Comparison of ENCODE assay signal across 7 mouse cellular contexts in the genomic region with DNA sequence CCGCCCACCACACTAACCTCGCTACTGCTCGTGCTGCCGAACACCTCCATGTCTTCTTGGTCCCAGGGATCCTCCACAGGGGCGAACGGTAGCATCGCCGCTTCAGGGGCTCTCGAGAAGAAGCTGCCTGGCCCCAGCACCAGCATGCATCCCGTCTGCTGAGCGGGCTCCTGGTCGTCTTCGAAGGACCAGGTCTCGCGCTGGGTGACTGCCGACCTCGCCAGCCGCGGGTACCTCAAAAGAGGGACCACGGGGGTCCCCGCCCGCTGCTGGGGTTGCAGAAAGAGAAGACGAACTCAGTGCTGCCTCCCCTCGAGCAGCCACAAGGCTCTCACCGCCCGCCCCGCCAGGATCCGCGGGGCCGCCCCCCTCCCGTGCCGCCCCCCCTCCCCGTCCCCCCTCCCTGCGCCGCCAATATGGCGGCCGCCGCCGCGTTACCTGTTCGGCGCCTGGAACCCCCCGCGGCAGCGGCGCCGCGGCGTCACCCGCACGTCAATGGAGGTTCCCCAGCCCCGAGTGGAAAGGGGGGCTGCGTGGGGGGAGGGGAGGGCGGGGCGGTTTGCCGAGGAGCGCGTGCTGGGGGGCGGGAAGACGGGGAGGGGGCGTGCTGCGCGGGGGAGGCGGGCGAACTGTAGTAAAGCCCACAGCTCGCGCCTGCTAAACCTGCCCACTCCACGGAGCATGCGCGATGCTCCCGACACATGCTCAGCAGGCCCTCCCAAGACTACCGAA.
A peak's percentile ranks its signal among the peaks of the same experiment; 100 is the strongest.
DNase-seq lines count a peak whose midpoint lies in the region; ATAC-seq and TF ChIP-seq lines count a peak whose summit lies in the region.

No protein-coding gene starts in this region.

- intact Hi-C loops in left cerebral cortex, postnatal 36 days (cut with DNase I), result no loop called here

- H3K36me3 ChIP-seq in intestine, embryonic 14.5 days (ENCODE audit: control insufficient read depth, insufficient read depth, low read length), result no peaks in the 10 kb centered on the region
- no peaks in the 10 kb centered on the region for H3K36me3 ChIP-seq in midbrain, embryonic 10.5 days

- ATAC-seq in intestine, embryonic 14.5 days (replicated peaks; ENCODE audit: low FRiP score, low TSS enrichment, low read depth), result peak; percentile 94

- H3K4me2 ChIP-seq in intestine, embryonic 14.5 days (ENCODE audit: low read length), result peak overlapping the region; percentile 49

- no peak for TF ChIP-seq CTCF in cerebellum, adult 2 months (IDR thresholded peaks at IDR 0.05; ENCODE audit: borderline replicate concordance, insufficient read depth, low read depth, low read length)

- peak overlapping the region; percentile 68 for H3K4me3 ChIP-seq in cerebellum, adult 2 months (replicated peaks; ENCODE audit: insufficient read depth, low read depth, low read length)
- peak overlapping the region; percentile 51 for H3K4me3 ChIP-seq in intestine, embryonic 14.5 days (ENCODE audit: low read depth, low read length)
- H3K4me3 ChIP-seq in midbrain, embryonic 10.5 days, result peak overlapping the region; percentile 68

- no peak for TF ChIP-seq POLR2A in cerebellum, adult 2 months (IDR thresholded peaks at IDR 0.05; ENCODE audit: borderline replicate concordance, insufficient read depth, low read length)

- 12% methylated on average over 45 of the region's 72 CpGs for WGBS in cerebellum, adult 2 months
- WGBS in intestine, embryonic 14.5 days, result 12% methylated on average over 30 of the region's 72 CpGs
- 20% methylated on average over 43 of the region's 72 CpGs for WGBS in midbrain, embryonic 10.5 days

- H3K4me1 ChIP-seq in cerebellum, adult 2 months (ENCODE audit: control insufficient read depth, insufficient read depth, low read length), result no peaks in the 10 kb centered on the region
- H3K4me1 ChIP-seq in intestine, embryonic 14.5 days (replicated peaks; ENCODE audit: control insufficient read depth, insufficient read depth, low read length), result no peaks in the 10 kb centered on the region
- no peaks in the 10 kb centered on the region for H3K4me1 ChIP-seq in midbrain, embryonic 10.5 days

- H3K9me3 ChIP-seq in intestine, embryonic 14.5 days (ENCODE audit: control insufficient read depth, low read length), result no peaks in the 10 kb centered on the region
- H3K9me3 ChIP-seq in midbrain, embryonic 10.5 days (replicated peaks), result no peaks in the 10 kb centered on the region

- H3K27ac ChIP-seq in cerebellum, adult 2 months (ENCODE audit: insufficient read depth, low read length), result 0 out of 2 replicates have a peak overlapping the region, but pooled peaks have one; percentile 36
- peak overlapping the region; percentile 54; the same call in 1 of the 2 replicates for H3K27ac ChIP-seq in intestine, embryonic 14.5 days (ENCODE audit: low read depth)
- H3K27ac ChIP-seq in midbrain, embryonic 10.5 days (replicated peaks), result peak overlapping the region; percentile 90

- H3K9ac ChIP-seq in intestine, embryonic 14.5 days (ENCODE audit: low read length), result peak overlapping the region; percentile 58

- H3K27me3 ChIP-seq in cerebellum, adult 2 months (ENCODE audit: control insufficient read depth, insufficient read depth, low read length), result no peaks in the 10 kb centered on the region
- no peaks in the 10 kb centered on the region for H3K27me3 ChIP-seq in intestine, embryonic 14.5 days (replicated peaks; ENCODE audit: control insufficient read depth, insufficient read depth, low read length)
- no peaks in the 10 kb centered on the region for H3K27me3 ChIP-seq in midbrain, embryonic 10.5 days (ENCODE audit: low read depth, poor library complexity, severe bottlenecking)

- DNase-seq in adrenal gland, adult (ENCODE audit: inconsistent age in 2 of 2, low spot score in 1 of 2), result peak; percentile 42 to 66
- DNase-seq in cerebellum, adult 2 months, result peak; percentile 61 to 66
- DNase-seq in forelimb bud, embryonic 11.5 days (ENCODE audit: low read depth, low spot score), result peak; percentile 75
- peak; percentile 75 for DNase-seq in intestine, embryonic 14.5 days (ENCODE audit: low spot score)
- peak; percentile 15 to 59 for DNase-seq in left cerebral cortex, postnatal 36 days (ENCODE audit: low spot score in 2 of 2)
- peak; percentile 75 for DNase-seq in midbrain, embryonic 10.5 days (ENCODE audit: low spot score)
- DNase-seq in skeletal muscle tissue, adult 2 months (ENCODE audit: low read depth, low spot score), result peak; percentile 3

Comparison
In these comparisons a context has a peak if more than half of its experiments do, and no peak if none do; other contexts are left out.
1. Peak in every context shown above with its lines: DNase-seq, ATAC-seq, H3K4me3 ChIP-seq and H3K27ac ChIP-seq.
2. DNase-seq: peak in every context shown above with its lines; median percentile 75 in forelimb bud, embryonic 11.5 days; 75 in intestine, embryonic 14.5 days; 75 in midbrain, embryonic 10.5 days; 64 in cerebellum, adult 2 months; 54 in adrenal gland, adult; 37 in left cerebral cortex, postnatal 36 days; 3 in skeletal muscle tissue, adult 2 months.
3. H3K27ac ChIP-seq: peak in every context shown above with its lines; median percentile 90 in midbrain, embryonic 10.5 days; 54 in intestine, embryonic 14.5 days; 36 in cerebellum, adult 2 months.